Mouse (Mus musculus) embryonic facial prominence, embryonic 15.5 days (tissue): ENCODE results near the gene Nup214. TPM values are rescaled to one million over a fixed set of nuclear protein-coding genes. Genes with fewer than 3 reads are reported as not detected.

Experiments used
- ATAC-seq: fragments of 200-750 bp; cut with Nextera tagmentation; 2 replicates; pipeline ENCODE4 v1.8.0; 2017; ENCODE audit warnings: low read depth, moderate TSS enrichment; ENCODE audit not compliant: insufficient number of reproducible peaks, low FRiP score, low TSS enrichment
- H3K27ac ChIP-seq: fragments of 300-500 bp; sonication (generic); replicated peaks from 2 replicates; pipeline ENCODE4 v1.5.1; 2015; ENCODE audit warnings: mild to moderate bottlenecking, inconsistent platforms
- H3K27me3 ChIP-seq: fragments of 300-500 bp; sonication (generic); 2 replicates; pipeline ENCODE4 v1.6.1; 2015; ENCODE audit warnings: inconsistent platforms
- H3K36me3 ChIP-seq: fragments of 300-500 bp; sonication (generic); 2 replicates; pipeline ENCODE4 v1.6.1; 2015; ENCODE audit warnings: mild to moderate bottlenecking, inconsistent platforms
- H3K4me1 ChIP-seq: fragments of 300-500 bp; sonication (generic); 2 replicates; pipeline ENCODE4 v1.6.1; 2015; ENCODE audit warnings: inconsistent platforms
- H3K4me2 ChIP-seq: fragments of 300-500 bp; sonication (generic); replicated peaks from 2 replicates; pipeline ENCODE4 v1.6.1; 2015; ENCODE audit warnings: mild to moderate bottlenecking, inconsistent platforms
- H3K4me3 ChIP-seq: fragments of 300-500 bp; sonication (generic); replicated peaks from 2 replicates; pipeline ENCODE4 v1.5.1; 2015; ENCODE audit warnings: mild to moderate bottlenecking, inconsistent platforms
- H3K9ac ChIP-seq: fragments of 300-500 bp; sonication (generic); 2 replicates; pipeline ENCODE4 v1.6.1; 2015; ENCODE audit warnings: inconsistent platforms
- H3K9me3 ChIP-seq: fragments of 300-500 bp; sonication (generic); replicated peaks from 2 replicates; pipeline ENCODE4 v1.6.1; 2016; ENCODE audit warnings: inconsistent platforms
- WGBS: fragments of 180-500 bp; shearing (Covaris S2); methylation state at CpG from one replicate; pipeline ENCODE4 v1.1.7; 2015; 5-methylcytosine and 5-hydroxymethylcytosine counted together
- polyA plus RNA-seq: library from polyadenylated mRNA; unstranded; fragments of >200 nt; fragmentation: Nextera tagmentation; extraction: Ambion mirVana; gene quantifications from 2 replicates; pipeline ENCODE4 v1.2.1, GENCODE M21; 2015

The Nup214 gene
- polyA plus RNA-seq, 1 experiment from 2014 or later, result 86.8 TPM

- H3K36me3 ChIP-seq, result no peaks in the 10 kb centered on the region
- H3K27ac ChIP-seq, result no peak overlapping the region
- no peak overlapping the region for H3K4me2 ChIP-seq
- no peak for ATAC-seq
- H3K27me3 ChIP-seq, result no peaks in the 10 kb centered on the region
- H3K9ac ChIP-seq, result no peak overlapping the region
- H3K9me3 ChIP-seq, result no peaks in the 10 kb centered on the region
- H3K4me1 ChIP-seq, result no peaks in the 10 kb centered on the region
- H3K4me3 ChIP-seq, result no peak overlapping the region
- 82% methylated on average over 6 of the region's 6 CpGs for WGBS
Measured at GRCm38 (mm10) chr2:32059613-32060012, 85.4 kb downstream of the Nup214 start.

- H3K4me2 ChIP-seq, result no peak overlapping the region
- no peak for ATAC-seq
- 32% methylated on average over 6 of the region's 6 CpGs for WGBS
Measured at GRCm38 (mm10) chr2:32060228-32060805, 86.1 kb downstream of the Nup214 start.

DNA sequence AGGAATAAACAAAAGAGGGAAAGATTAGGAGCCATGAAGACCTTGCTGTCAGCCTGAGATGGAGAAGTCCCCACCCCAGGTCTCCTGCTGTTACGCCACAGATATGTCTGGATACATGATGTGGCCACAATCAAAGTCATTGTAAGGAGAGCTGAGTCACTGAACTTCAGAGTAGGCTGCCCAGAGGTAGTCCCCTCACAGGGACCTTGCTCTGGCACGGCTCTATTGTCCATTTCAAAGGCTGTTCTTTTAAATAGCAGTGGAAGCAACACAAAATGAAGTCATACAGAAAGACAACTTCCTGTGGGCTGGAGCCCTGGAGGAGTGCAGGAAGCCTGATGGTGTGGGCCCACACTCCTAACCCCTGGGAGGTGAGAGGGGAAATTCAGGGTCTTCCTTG lies 87.0 kb downstream of the Nup214 start:
- H3K27ac ChIP-seq, result no peak overlapping the region
- no peak overlapping the region for H3K9ac ChIP-seq
- no peaks in the 10 kb centered on the region for H3K9me3 ChIP-seq
- H3K27me3 ChIP-seq, result no peaks in the 10 kb centered on the region
- no peak overlapping the region for H3K4me2 ChIP-seq
- no peak for ATAC-seq
- no peaks in the 10 kb centered on the region for H3K36me3 ChIP-seq
- H3K4me3 ChIP-seq, result no peak overlapping the region
- WGBS, result 68% methylated on average over 2 of the region's 2 CpGs
- no peaks in the 10 kb centered on the region for H3K4me1 ChIP-seq

More at GRCm38 (mm10) chr2:32060228-32060805, 86.1 kb downstream of the Nup214 start:
- H3K36me3 ChIP-seq, result no peaks in the 10 kb centered on the region
- H3K4me1 ChIP-seq, result no peaks in the 10 kb centered on the region
- no peaks in the 10 kb centered on the region for H3K9me3 ChIP-seq
- no peak overlapping the region for H3K27ac ChIP-seq
- no peaks in the 10 kb centered on the region for H3K27me3 ChIP-seq
- no peak overlapping the region for H3K9ac ChIP-seq
- no peak overlapping the region for H3K4me3 ChIP-seq

DNA sequence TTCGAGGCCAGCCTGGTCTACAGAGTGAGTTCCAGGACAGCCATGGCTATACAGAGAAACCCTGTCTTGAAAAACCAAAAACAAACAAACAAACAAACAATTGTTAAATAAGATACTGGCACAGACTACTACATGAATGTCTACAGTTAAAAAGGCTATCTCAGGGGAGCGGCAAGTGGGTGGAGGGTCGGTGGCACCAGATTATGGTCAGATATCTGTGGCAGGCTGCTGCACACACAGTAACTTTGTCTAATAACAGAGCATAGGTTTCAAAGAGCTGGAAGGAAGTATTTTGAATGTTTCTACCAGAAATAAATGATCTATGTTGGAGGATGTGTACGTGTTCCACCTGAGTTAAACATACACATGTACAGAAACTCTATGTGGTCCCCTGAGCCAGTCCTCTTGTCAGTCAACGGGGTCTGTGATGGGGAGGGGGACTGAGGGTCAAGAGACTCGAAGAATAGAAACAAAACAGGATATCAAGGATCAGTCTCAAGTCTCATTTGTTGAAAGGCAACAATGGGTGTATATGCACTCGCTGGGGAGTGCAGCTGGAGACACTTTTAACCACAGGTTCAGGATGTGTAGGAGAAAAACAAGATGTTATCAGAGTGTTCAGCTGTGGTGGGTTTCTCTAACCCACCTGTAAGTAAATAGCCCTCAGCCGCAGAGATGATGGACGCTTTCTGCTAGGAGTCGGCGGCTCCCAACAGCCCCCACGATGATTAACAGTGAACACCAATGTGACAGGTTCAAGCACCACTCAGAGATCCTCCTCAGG lies 87.7 kb downstream of the Nup214 start:
- H3K9ac ChIP-seq, result no peak overlapping the region
- no peak overlapping the region for H3K27ac ChIP-seq
- 56% methylated on average over 12 of the region's 12 CpGs for WGBS
- H3K27me3 ChIP-seq, result no peaks in the 10 kb centered on the region
- H3K4me3 ChIP-seq, result no peak overlapping the region
- H3K4me2 ChIP-seq, result no peak overlapping the region
- H3K9me3 ChIP-seq, result no peaks in the 10 kb centered on the region
- no peak for ATAC-seq
- no peaks in the 10 kb centered on the region for H3K36me3 ChIP-seq
- no peaks in the 10 kb centered on the region for H3K4me1 ChIP-seq

DNA sequence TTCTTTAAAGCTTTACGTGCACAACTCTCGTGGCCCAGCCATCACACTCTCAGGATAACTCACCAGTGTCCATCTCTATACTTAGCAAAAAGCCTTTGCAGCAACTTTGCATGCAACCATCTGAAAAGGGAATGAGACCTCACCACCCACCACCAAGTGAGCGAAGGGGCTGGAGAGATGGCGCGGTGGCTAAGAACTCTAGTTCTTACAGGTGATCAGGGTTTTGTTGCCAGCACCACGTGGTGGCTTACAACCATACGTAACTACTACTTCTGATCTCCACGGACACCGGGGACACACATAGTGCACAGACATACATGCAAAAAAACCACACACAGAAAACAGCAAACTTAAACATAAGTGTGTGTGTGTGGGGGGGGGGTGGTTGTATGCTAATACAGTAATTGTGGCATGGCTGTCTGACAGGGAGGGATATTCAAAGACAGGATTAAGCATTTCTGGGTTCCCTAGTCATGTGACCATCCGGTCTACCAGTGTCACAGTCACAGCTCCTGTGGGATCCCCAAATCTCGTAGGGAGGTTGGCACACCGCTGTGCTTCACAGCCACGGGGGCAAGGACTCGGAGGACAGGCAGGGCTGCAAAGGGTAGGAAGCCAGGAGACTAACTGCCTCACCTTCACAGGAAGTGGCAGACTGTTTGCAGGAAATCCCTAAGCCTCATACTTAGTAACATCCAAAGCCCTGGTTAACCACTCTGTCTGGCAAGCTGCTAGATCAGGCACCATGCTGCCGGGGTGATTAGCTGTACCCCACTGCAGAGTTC lies 88.6 kb downstream of the Nup214 start:
- no peak for ATAC-seq
- Histone ChIP-seq H3K4me1 (no peaks in the 10 kb centered on the region), H3K9ac (no peak overlapping the region), H3K4me3 (no peak overlapping the region), H3K36me3 (no peaks in the 10 kb centered on the region), H3K27me3 (no peaks in the 10 kb centered on the region), H3K4me2 (no peak overlapping the region), H3K27ac (no peak overlapping the region), H3K9me3 (no peaks in the 10 kb centered on the region)
- 82% methylated on average over 15 of the region's 15 CpGs for WGBS

- H3K36me3 ChIP-seq, result no peaks in the 10 kb centered on the region
- H3K9ac ChIP-seq, result no peak overlapping the region
- H3K27ac ChIP-seq, result no peak overlapping the region
- H3K4me1 ChIP-seq, result 0 out of 2 replicates have a peak, but pooled peaks cover 3% of the 10 kb centered on the region
- no peaks in the 10 kb centered on the region for H3K27me3 ChIP-seq
- no peak overlapping the region for H3K4me3 ChIP-seq
- no peak for ATAC-seq
- 71% methylated on average over 7 of the region's 7 CpGs for WGBS
- H3K4me2 ChIP-seq, result no peak overlapping the region
- H3K9me3 ChIP-seq, result no peaks in the 10 kb centered on the region
Measured at GRCm38 (mm10) chr2:32063451-32064151, 89.4 kb downstream of the Nup214 start.

GRCm38 (mm10) chr2:32064913-32065312 lies 90.7 kb downstream of the Nup214 start:
- H3K36me3 ChIP-seq, result no peaks in the 10 kb centered on the region
- H3K9me3 ChIP-seq, result no peaks in the 10 kb centered on the region
- no peak overlapping the region for H3K4me2 ChIP-seq
- 58% methylated on average over 13 of the region's 13 CpGs for WGBS
- no peak overlapping the region for H3K9ac ChIP-seq
- H3K4me1 ChIP-seq, result 0 out of 2 replicates have a peak, but pooled peaks cover 8% of the 10 kb centered on the region
- H3K27me3 ChIP-seq, result no peaks in the 10 kb centered on the region
- no peak overlapping the region for H3K4me3 ChIP-seq
- ATAC-seq, result no peak
- H3K27ac ChIP-seq, result 0 out of 2 replicates have a peak overlapping the region, but pooled peaks have one; percentile 4

DNA sequence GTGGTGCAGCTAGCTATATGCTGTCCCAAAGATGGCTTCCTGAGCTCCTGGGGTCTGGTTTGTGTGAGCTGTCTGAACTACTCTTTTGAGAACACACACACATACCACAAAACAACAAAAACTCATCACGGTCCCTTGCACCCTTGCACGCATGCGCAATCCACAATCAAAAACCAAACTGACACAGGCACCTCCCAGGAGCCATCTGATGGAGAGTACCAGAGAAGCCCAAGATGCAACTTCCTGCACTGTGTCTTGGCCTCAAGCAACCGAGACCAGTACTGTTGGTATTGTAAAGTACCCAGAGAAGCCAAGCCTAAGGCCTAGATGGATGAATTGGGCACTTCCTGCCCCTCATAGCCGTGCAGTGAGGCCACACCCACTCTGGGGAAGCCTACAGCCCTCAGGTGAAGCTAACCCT lies 91.1 kb downstream of the Nup214 start:
- Histone ChIP-seq H3K9me3 (no peaks in the 10 kb centered on the region), H3K4me3 (no peak overlapping the region), H3K36me3 (no peaks in the 10 kb centered on the region), H3K27me3 (no peaks in the 10 kb centered on the region), H3K27ac (no peak overlapping the region), H3K9ac (no peak overlapping the region), H3K4me2 (no peak overlapping the region), H3K4me1 (0 out of 2 replicates have a peak, but pooled peaks cover 8% of the 10 kb centered on the region)
- 71% methylated on average over 5 of the region's 5 CpGs for WGBS
- no peak for ATAC-seq

GRCm38 (mm10) chr2:32066005-32066404 lies 91.8 kb downstream of the Nup214 start:
- H3K27me3 ChIP-seq, result no peaks in the 10 kb centered on the region
- 0 out of 2 replicates have a peak, but pooled peaks cover 8% of the 10 kb centered on the region for H3K4me1 ChIP-seq
- H3K4me3 ChIP-seq, result no peak overlapping the region
- 76% methylated on average over 4 of the region's 4 CpGs for WGBS
- no peaks in the 10 kb centered on the region for H3K9me3 ChIP-seq
- H3K27ac ChIP-seq, result no peak overlapping the region
- no peak for ATAC-seq
- no peak overlapping the region for H3K9ac ChIP-seq
- H3K36me3 ChIP-seq, result no peaks in the 10 kb centered on the region
- no peak overlapping the region for H3K4me2 ChIP-seq

- H3K4me2 ChIP-seq, result peak overlapping the region; percentile 4; the same call in 1 of the 2 replicates
- 56% methylated on average over 31 of the region's 31 CpGs for WGBS
- no peak overlapping the region for H3K4me3 ChIP-seq
- H3K9ac ChIP-seq, result no peak overlapping the region
- H3K9me3 ChIP-seq, result no peaks in the 10 kb centered on the region
- no peak for ATAC-seq
- H3K36me3 ChIP-seq, result no peaks in the 10 kb centered on the region
- H3K4me1 ChIP-seq, result 0 out of 2 replicates have a peak, but pooled peaks cover 8% of the 10 kb centered on the region
- H3K27me3 ChIP-seq, result no peaks in the 10 kb centered on the region
- no peak overlapping the region for H3K27ac ChIP-seq
Measured at GRCm38 (mm10) chr2:32068811-32069607, 94.8 kb downstream of the Nup214 start.
